Mouse (Mus musculus) hindlimb bud, embryonic 11.5 days (tissue): ENCODE measurements at regions not wholly inside any gene's neighbourhood (a gene's known extent, or its start where the extent isn't known, plus 50 kb on each side); places are given as distances from the start of the nearest gene placed in this dataset.
"Not testable (repeated sequence)": the region's sequence is repeated elsewhere in the genome, so short reads cannot be mapped to it uniquely, and the experiment has no call there.

Experiments used
- DNase-seq: peaks from one replicate; pipeline ENCODE4 v3.0.0-alpha.2; 2012; ENCODE audit warnings: low read depth, low spot score; ENCODE audit errors: extremely low spot score

DNA sequence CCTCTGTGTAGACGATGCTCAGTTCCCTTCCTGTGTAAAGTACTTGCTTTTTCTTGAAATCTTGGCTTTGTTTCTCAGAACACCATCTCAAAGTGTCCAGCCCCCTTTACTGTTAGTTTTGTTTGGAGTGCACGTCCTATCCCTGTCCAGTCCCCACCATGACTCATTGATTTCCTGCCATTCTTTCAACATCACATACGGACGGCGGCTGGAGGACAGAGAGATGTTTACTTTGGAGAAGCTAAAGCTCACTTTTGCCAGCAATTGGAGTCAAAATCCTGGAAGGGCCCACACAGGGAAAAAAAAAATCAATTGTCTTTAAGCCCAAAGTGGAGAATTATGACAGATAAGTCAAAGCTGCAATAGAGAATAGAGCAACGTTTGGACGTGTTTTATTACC, 51.8 kb downstream of the Gm5426 start:
- no peak for DNase-seq

DNA sequence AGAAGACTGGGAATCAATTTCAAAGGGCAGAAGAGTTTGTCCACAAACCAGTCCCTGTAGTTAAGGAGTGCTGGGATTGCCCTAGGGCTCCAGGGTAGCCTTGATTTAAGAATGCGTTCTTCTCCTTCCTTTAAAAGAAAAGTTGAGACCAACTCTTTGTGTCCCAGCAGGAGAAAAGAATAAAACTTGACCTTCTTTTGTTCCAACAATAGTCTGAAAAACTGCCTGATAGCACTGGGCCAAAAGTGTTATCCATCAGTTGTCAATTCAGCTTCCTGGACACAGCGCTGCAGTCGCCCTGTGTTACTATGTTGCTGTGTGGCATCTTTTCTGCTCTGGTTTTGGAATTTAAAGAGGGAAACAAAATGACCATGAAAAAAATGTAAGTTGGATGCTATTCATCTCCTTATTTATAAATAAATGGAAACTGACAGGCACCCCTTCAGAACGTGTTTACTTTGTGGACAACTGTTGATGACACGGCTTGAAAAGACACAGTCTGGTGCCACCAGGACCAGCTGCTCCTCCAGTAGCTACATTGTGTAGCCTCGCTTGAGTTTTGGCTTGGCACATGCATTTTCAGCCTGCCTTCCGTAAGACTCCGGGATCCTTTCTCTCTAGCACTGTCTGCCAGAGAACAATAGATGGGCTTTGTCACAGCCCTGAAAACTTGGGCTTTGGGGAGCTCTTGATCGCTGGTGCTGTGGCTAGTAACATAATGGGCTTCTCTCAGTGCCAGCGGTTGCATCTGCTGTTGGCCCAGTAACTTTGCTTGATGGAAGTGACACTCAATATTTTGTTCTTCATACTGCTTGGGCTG, 54.0 kb downstream of the Gm5426 start:
- DNase-seq: no peak

- DNase-seq: no peak
Measured at GRCm38 (mm10) chr10:96200932-96201641, 64.7 kb downstream of the Gm5426 start.

DNA sequence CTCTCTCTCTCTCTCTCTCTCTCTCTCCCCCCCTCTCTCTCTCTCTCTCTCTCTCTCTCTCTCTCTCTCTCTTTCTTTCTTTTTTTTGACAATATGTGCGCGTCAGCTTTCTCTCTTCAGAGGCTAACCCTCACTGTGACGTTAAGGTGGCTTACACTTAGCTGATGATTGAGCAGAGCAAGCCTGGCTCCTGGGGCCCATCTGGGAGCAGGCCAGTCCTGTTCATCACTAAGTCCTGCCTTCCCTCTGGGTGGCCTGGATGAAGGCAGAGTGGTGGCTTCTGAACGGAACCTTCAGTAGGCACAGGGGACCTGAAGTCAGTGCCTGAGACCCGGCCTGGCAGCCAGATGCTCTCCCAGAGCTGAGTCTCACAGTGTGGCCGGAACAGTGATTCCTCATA, 65.5 kb downstream of the Gm5426 start:
- no peak for DNase-seq

DNA sequence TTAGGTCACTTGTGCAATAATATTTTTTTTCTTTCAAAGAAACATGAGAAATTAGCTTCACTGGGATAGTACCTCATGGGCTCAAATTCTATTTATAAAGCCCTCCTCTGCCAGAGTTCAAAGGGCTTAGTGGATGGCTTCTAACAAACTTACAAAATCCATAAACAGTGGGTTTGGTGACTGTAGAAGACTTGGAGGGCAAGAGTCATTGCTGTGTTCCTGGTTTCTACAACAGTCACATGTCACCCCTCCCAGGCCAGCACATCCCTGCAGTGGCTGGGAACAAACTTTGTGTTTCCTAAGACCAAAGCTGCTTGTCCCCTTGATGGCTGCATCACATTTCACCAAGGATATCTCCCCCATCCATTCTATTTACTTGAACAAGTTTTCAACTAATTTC, 66.5 kb downstream of the Gm5426 start:
- DNase-seq: no peak

GRCm38 (mm10) chr10:96204198-96204597, 67.8 kb downstream of the Gm5426 start:
- no peak for DNase-seq

- no peak for DNase-seq
Measured at GRCm38 (mm10) chr10:96209171-96209570, 72.8 kb downstream of the Gm5426 start.

GRCm38 (mm10) chr10:96211189-96211588, 74.8 kb downstream of the Gm5426 start:
- no peak for DNase-seq

GRCm38 (mm10) chr10:96213876-96214275, 77.5 kb downstream of the Gm5426 start:
- DNase-seq: peak; percentile 97

DNA sequence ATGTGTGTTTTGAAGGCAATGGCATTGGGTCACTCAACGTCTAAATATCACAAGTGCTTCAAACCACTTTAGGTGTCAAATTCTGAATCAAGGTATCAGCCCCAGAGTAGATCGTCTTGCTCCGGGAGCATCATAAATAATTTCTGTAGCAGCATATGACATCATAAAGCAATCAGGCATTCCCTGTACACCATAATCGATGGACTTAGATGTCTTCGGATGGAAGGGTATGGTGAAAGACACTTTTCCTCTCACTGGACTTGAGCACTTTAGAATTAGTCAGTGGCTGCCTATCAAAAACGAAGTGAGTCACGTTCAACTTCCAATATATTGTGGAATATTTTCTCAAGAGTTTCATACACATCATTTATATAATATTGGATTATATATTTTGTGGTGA, 77.9 kb downstream of the Gm5426 start:
- DNase-seq: peak; percentile 33

DNA sequence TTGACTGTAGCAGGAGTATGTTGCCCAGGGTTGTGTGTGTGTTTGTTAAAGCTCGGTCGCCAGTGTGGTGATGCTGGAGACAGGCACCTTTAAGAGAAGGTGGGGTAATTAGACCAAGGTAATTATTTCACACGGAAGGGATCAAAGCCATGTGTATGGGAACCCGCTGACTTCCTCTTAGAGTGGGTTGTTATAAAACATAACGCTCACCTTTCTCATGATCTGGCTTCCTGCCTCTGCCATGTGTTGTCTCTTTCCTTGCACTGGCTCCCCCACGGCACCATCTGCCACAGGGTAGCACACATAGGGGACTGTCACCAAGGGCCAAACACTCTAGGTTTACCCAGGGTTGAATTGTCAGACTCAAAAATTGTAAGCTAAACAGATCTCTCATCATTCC, 78.5 kb downstream of the Gm5426 start:
- no peak for DNase-seq

- no peak for DNase-seq
Measured at GRCm38 (mm10) chr10:96220731-96221130, 84.3 kb downstream of the Gm5426 start.

- no peak for DNase-seq
Measured at GRCm38 (mm10) chr10:96230391-96230790, 94.0 kb downstream of the Gm5426 start.

GRCm38 (mm10) chr10:96231309-96231708, 94.9 kb downstream of the Gm5426 start:
- DNase-seq: no peak

DNA sequence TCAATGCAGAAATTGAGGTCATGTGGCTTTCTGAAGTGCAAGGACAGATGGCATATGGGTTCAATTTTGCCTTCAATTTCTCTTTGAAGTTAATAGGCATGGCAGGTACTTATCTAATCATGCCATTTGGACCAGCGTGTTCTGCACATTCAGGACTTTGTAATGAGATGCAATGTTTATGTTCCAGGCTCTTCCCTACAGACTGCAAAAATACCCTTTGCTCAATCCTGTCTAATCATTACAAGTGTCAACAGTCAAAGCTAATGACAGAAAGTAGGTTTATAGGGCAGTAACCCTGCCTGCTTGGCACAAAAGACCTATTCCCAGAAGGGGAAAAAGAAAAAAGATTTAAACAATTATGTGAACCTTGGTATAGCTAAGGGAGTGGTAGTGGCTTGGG, 96.5 kb downstream of the Gm5426 start:
- no peak for DNase-seq

GRCm38 (mm10) chr10:96234564-96235412, 98.4 kb downstream of the Gm5426 start:
- DNase-seq: no peak

- DNase-seq: not testable (repeated sequence)
Measured at GRCm38 (mm10) chr10:96236031-96236430, 99.6 kb downstream of the Gm5426 start.

GRCm38 (mm10) chr10:96236777-96237373, 100.5 kb downstream of the Gm5426 start:
- DNase-seq: no peak

- DNase-seq: no peak
Measured at GRCm38 (mm10) chr10:96237572-96238130, 101.2 kb downstream of the Gm5426 start.

DNA sequence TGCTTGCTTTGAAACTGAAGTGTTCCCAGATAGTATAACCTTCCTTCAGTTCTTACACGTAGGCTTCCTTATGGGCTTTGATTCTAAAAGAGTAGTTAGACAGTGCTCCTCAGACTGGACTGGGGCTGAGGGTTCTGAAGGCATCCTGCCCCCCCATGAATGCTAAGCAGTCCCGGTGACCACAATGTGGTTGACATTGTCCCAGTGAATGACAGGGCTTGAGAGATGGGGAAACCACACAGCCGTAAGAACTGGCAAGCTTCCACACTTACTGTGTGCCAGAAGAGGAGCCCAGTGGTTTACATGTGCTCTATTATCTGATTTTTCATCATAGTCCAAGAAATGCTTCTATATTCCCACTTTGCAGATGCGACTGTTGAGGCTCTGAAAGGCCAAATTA, 101.8 kb downstream of the Gm5426 start:
- no peak for DNase-seq

- no peak for DNase-seq
Measured at GRCm38 (mm10) chr10:96238850-96239249, 102.4 kb downstream of the Gm5426 start.
